Comparison of ENCODE assay signal across 8 mouse cellular contexts in genomic region chr13:33079391-33079790, GRCm38 (mm10). TPM values are rescaled to one million over a fixed set of nuclear protein-coding genes. Genes with fewer than 3 reads are reported as not detected.
A peak's percentile ranks its signal among the peaks of the same experiment; 100 is the strongest.
DNase-seq lines count a peak whose midpoint lies in the region; ATAC-seq lines count a peak whose summit lies in the region.

No protein-coding gene starts in this region.

- H3K9me3 ChIP-seq in lung, embryonic 15.5 days: no peaks in the 10 kb centered on the region
- no peaks in the 10 kb centered on the region for H3K9me3 ChIP-seq in heart, embryonic 15.5 days (replicated peaks)
- no peaks in the 10 kb centered on the region for H3K9me3 ChIP-seq in midbrain, embryonic 13.5 days

- H3K36me3 ChIP-seq in lung, embryonic 15.5 days: no peaks in the 10 kb centered on the region
- H3K36me3 ChIP-seq in heart, embryonic 15.5 days: no peaks in the 10 kb centered on the region
- H3K36me3 ChIP-seq in midbrain, embryonic 13.5 days: no peaks in the 10 kb centered on the region

- peaks cover 13% of the 10 kb centered on the region; the same call in 1 of the 2 replicates for H3K4me1 ChIP-seq in lung, embryonic 15.5 days
- H3K4me1 ChIP-seq in heart, embryonic 15.5 days (replicated peaks): 0 out of 2 replicates have a peak, but pooled peaks cover 3% of the 10 kb centered on the region
- H3K4me1 ChIP-seq in midbrain, embryonic 13.5 days (replicated peaks): peaks cover 6% of the 10 kb centered on the region

- H3K4me2 ChIP-seq in lung, embryonic 15.5 days: peak overlapping the region; percentile 37; the same call in 1 of the 2 replicates
- peak overlapping the region; percentile 62 for H3K4me2 ChIP-seq in heart, embryonic 15.5 days
- H3K4me2 ChIP-seq in midbrain, embryonic 13.5 days (replicated peaks): no peak overlapping the region

- no peak overlapping the region for H3K27ac ChIP-seq in lung, embryonic 15.5 days
- no peak overlapping the region for H3K27ac ChIP-seq in heart, embryonic 15.5 days
- H3K27ac ChIP-seq in midbrain, embryonic 13.5 days: no peak overlapping the region

- WGBS in lung, embryonic 15.5 days: 10% methylated on average over 6 of the region's 6 CpGs
- WGBS in heart, embryonic 15.5 days: 14% methylated on average over 6 of the region's 6 CpGs
- WGBS in midbrain, embryonic 13.5 days: 29% methylated on average over 6 of the region's 6 CpGs

- no peak for DNase-seq in cerebellum, adult 9-11 months
- DNase-seq in lung, postnatal 4 days: no peak
- DNase-seq in MN1 (ENCODE audit: low spot score): no peak
- DNase-seq in ovary, postnatal 36 days (ENCODE audit: low spot score): no peak

- peak; percentile 33; the same call in 1 of the 2 replicates for ATAC-seq in cerebellum, adult (ENCODE audit: insufficient number of reproducible peaks, low FRiP score, low TSS enrichment)
- ATAC-seq in lung, embryonic 15.5 days (ENCODE audit: borderline replicate concordance, extremely low read depth, low FRiP score, low TSS enrichment): 0 out of 2 replicates have a peak, but pooled peaks have one; percentile 69
- no peak for ATAC-seq in heart, embryonic 15.5 days (replicated peaks; ENCODE audit: insufficient number of reproducible peaks, insufficient read depth, low FRiP score, low read depth)
- ATAC-seq in midbrain, embryonic 13.5 days: peak; percentile 57

- H3K9ac ChIP-seq in lung, embryonic 15.5 days: no peak overlapping the region
- no peak overlapping the region for H3K9ac ChIP-seq in heart, embryonic 15.5 days
- no peak overlapping the region for H3K9ac ChIP-seq in midbrain, embryonic 13.5 days (replicated peaks)

- H3K4me3 ChIP-seq in lung, embryonic 15.5 days: no peak overlapping the region
- H3K4me3 ChIP-seq in heart, embryonic 15.5 days: peak overlapping the region; percentile 18; the same call in 1 of the 2 replicates
- no peak overlapping the region for H3K4me3 ChIP-seq in midbrain, embryonic 13.5 days (replicated peaks)

- H3K27me3 ChIP-seq in lung, embryonic 15.5 days: no peaks in the 10 kb centered on the region
- no peaks in the 10 kb centered on the region for H3K27me3 ChIP-seq in heart, embryonic 15.5 days
- H3K27me3 ChIP-seq in midbrain, embryonic 13.5 days: no peaks in the 10 kb centered on the region; the same call in 1 of the 2 replicates

RNA-seq across cellular contexts. Expression of gene Serpinb1b, which starts 1.0 kb away (rescaled TPM):
- 0.43 TPM in 1 of 2 replicates, not detected in the other for polyA plus RNA-seq in lung, embryonic 15.5 days (2015; fragmentation: Nextera tagmentation; extraction: Ambion mirVana)
- 0.10 and 0.14 TPM in 2 replicates for polyA plus RNA-seq in heart, embryonic 15.5 days (2015; fragmentation: Nextera tagmentation; extraction: Ambion mirVana)
- 0.46 and 2.5 TPM in 2 replicates for polyA plus RNA-seq in midbrain, embryonic 13.5 days (2015; fragmentation: Nextera tagmentation; extraction: Ambion mirVana)

RNA-seq across cellular contexts. Expression of gene Serpinb9b, which starts 52.2 kb away (rescaled TPM):
- polyA plus RNA-seq in lung, embryonic 15.5 days (2015; fragmentation: Nextera tagmentation; extraction: Ambion mirVana): 0.15 and 0.19 TPM in 2 replicates
- 0.33 and 0.52 TPM in 2 replicates for polyA plus RNA-seq in heart, embryonic 15.5 days (2015; fragmentation: Nextera tagmentation; extraction: Ambion mirVana)
- polyA plus RNA-seq in midbrain, embryonic 13.5 days (2015; fragmentation: Nextera tagmentation; extraction: Ambion mirVana): 0.23 and 0.32 TPM in 2 replicates
